Mouse (Mus musculus): ENCODE measurements around the gene Gm28047.

- TF ChIP-seq POLR2A (IDR thresholded peaks at IDR 0.05; ENCODE audit: extremely low read depth, insufficient read depth, low read length) (no peak), CTCF (IDR thresholded peaks at IDR 0.05; ENCODE audit: extremely low read depth, insufficient read depth, low read length) (no peak)
These were observed 30.7 kb downstream of the Gm28047 start for GRCm38 (mm10) chr15:102593996-102594656.
